Mouse (Mus musculus): ENCODE measurements around the gene Nuak2. TPM values are rescaled to one million over a fixed set of nuclear protein-coding genes. Genes with fewer than 3 reads are reported as not detected.

The Nuak2 gene
- polyA plus RNA-seq, 1 experiment from 2014 or later: 3.6 TPM

DNA sequence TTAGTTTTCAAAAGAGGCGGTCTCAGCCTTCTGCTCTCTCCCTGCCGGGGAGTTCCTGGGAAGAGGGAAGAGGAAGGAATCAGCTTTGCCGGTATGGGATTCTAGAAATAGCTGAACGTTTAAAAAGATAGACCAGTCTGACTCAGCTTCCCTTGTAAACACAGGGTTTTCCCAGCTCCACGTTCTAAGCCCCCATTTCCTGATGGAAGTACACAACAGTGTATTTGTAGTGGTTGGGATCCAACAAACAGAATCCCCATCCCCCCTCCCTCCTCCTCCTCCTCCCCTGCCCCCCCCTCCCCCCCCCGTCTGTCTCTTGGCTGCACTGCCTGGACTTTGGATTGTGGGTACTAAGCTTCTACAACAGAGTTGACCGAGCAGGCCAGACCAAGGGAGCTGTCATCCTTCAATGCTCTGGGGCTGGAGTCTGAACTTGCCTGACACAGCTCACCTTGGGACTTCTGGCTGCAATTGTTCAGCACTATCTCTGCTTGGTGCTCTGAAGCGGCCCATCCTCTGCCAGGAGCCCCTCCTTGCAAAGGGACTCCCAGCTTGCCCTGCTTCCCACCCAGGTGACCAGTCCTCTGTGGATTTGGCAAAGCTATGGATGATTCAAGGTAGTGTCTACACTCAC is 22.2 kb downstream of the Nuak2 start:
- Histone ChIP-seq H3K27me3 (ENCODE audit: control insufficient read depth, insufficient read depth, low read depth, low read length) (no peaks in the 10 kb centered on the region), H3K9ac (ENCODE audit: low read depth, low read length) (no peak overlapping the region), H3K4me3 (ENCODE audit: low read depth, low read length) (no peak overlapping the region), H3K27ac (ENCODE audit: low read length) (no peak overlapping the region), H3K9me3 (replicated peaks; ENCODE audit: control insufficient read depth, low read length) (no peaks in the 10 kb centered on the region), H3K36me3 (ENCODE audit: control insufficient read depth, insufficient read depth) (no peaks in the 10 kb centered on the region), H3K4me2 (ENCODE audit: low read depth, low read length) (no peak overlapping the region), H3K4me1 (ENCODE audit: control insufficient read depth, low read depth, low read length) (peaks cover 34% of the 10 kb centered on the region)
- 35% methylated on average over 8 of the region's 8 CpGs for WGBS (ENCODE audit: insufficient replicate concordance)
- no peak for ATAC-seq (ENCODE audit: low read depth)

GRCm38 (mm10) chr1:132341731-132342501 is 26.0 kb downstream of the Nuak2 start:
- H3K4me1 ChIP-seq (ENCODE audit: control insufficient read depth, low read depth, low read length): peaks cover 12% of the 10 kb centered on the region
- H3K9me3 ChIP-seq (replicated peaks; ENCODE audit: control insufficient read depth, low read length): no peaks in the 10 kb centered on the region
- H3K9ac ChIP-seq (ENCODE audit: low read depth, low read length): no peak overlapping the region
- no peak overlapping the region for H3K4me2 ChIP-seq (ENCODE audit: low read depth, low read length)
- H3K4me3 ChIP-seq (ENCODE audit: low read depth, low read length): no peak overlapping the region
- peak; percentile 49 for ATAC-seq (ENCODE audit: low read depth)
- H3K27me3 ChIP-seq (ENCODE audit: control insufficient read depth, insufficient read depth, low read depth, low read length): no peaks in the 10 kb centered on the region
- 16% methylated on average over 5 of the region's 5 CpGs for WGBS (ENCODE audit: insufficient replicate concordance)
- H3K36me3 ChIP-seq (ENCODE audit: control insufficient read depth, insufficient read depth): no peaks in the 10 kb centered on the region
- H3K27ac ChIP-seq (ENCODE audit: low read length): peak overlapping the region; percentile 32; the same call in 1 of the 2 replicates

DNA sequence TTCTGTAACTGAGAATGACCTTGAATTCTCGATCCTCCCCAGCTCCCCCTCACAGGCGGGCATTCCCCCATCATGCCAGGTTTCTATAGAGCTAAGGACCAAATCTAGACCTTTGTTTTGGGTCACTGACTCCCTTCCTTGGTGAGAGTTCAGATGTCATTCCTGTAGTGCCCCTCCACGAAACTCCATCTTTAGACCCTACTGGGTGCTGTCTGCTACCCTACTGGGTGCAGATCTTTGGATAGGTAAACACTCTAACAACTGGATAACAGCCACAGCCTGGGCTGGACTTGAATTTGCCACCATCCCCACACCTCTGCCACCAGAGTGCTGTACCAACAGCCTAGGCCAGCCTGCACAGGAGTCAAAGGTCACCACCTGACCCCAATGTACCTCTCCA is 26.6 kb downstream of the Nuak2 start:
- no peaks in the 10 kb centered on the region for H3K9me3 ChIP-seq (replicated peaks; ENCODE audit: control insufficient read depth, low read length)
- H3K4me1 ChIP-seq (ENCODE audit: control insufficient read depth, low read depth, low read length): peaks cover 12% of the 10 kb centered on the region
- H3K27me3 ChIP-seq (ENCODE audit: control insufficient read depth, insufficient read depth, low read depth, low read length): no peaks in the 10 kb centered on the region
- no peak overlapping the region for H3K4me3 ChIP-seq (ENCODE audit: low read depth, low read length)
- 42% methylated on average over 3 of the region's 3 CpGs for WGBS (ENCODE audit: insufficient replicate concordance)
- no peak overlapping the region for H3K9ac ChIP-seq (ENCODE audit: low read depth, low read length)
- 0 out of 2 replicates have a peak, but pooled peaks have one; percentile 20 for ATAC-seq (ENCODE audit: low read depth)
- no peak overlapping the region for H3K4me2 ChIP-seq (ENCODE audit: low read depth, low read length)
- no peak overlapping the region for H3K27ac ChIP-seq (ENCODE audit: low read length)
- no peaks in the 10 kb centered on the region for H3K36me3 ChIP-seq (ENCODE audit: control insufficient read depth, insufficient read depth)

- 52% methylated on average over 2 of the region's 2 CpGs for WGBS (ENCODE audit: insufficient replicate concordance)
- Histone ChIP-seq H3K36me3 (ENCODE audit: control insufficient read depth, insufficient read depth) (no peaks in the 10 kb centered on the region), H3K4me2 (ENCODE audit: low read depth, low read length) (no peak overlapping the region), H3K27me3 (ENCODE audit: control insufficient read depth, insufficient read depth, low read depth, low read length) (no peaks in the 10 kb centered on the region), H3K27ac (ENCODE audit: low read length) (no peak overlapping the region), H3K4me3 (ENCODE audit: low read depth, low read length) (no peak overlapping the region), H3K4me1 (ENCODE audit: control insufficient read depth, low read depth, low read length) (peaks cover 12% of the 10 kb centered on the region), H3K9me3 (replicated peaks; ENCODE audit: control insufficient read depth, low read length) (no peaks in the 10 kb centered on the region), H3K9ac (ENCODE audit: low read depth, low read length) (no peak overlapping the region)
- ATAC-seq (ENCODE audit: low read depth): no peak
Observed at GRCm38 (mm10) chr1:132343191-132343590, 27.3 kb downstream of the Nuak2 start.

DNA sequence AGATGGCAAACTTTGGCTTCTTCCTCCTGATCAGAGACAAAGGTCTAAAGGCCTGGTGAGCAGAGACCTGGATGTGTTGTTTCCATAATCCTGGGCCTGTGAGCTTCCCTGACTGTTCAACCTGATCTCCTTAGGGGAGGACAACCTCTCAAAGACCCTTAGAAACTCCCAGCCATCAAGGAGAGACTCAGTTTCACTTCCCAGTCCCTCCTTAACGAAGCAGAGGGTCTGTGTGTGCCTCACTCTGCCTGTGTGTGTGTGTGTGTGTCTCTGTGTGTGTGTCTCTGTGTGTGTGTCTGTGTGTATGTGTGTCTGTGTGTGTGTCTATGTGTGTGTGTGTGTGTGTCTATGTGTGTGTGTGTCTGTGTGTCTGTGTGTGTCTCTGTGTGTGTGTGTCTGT is 27.7 kb downstream of the Nuak2 start:
- no peaks in the 10 kb centered on the region for H3K36me3 ChIP-seq (ENCODE audit: control insufficient read depth, insufficient read depth)
- 81% methylated on average over 1 of the region's 1 CpGs for WGBS (ENCODE audit: insufficient replicate concordance)
- H3K9me3 ChIP-seq (replicated peaks; ENCODE audit: control insufficient read depth, low read length): no peaks in the 10 kb centered on the region
- no peak overlapping the region for H3K4me3 ChIP-seq (ENCODE audit: low read depth, low read length)
- ATAC-seq (ENCODE audit: low read depth): no peak
- no peak overlapping the region for H3K9ac ChIP-seq (ENCODE audit: low read depth, low read length)
- H3K4me1 ChIP-seq (ENCODE audit: control insufficient read depth, low read depth, low read length): peaks cover 10% of the 10 kb centered on the region
- no peaks in the 10 kb centered on the region for H3K27me3 ChIP-seq (ENCODE audit: control insufficient read depth, insufficient read depth, low read depth, low read length)
- H3K27ac ChIP-seq (ENCODE audit: low read length): no peak overlapping the region
- H3K4me2 ChIP-seq (ENCODE audit: low read depth, low read length): no peak overlapping the region

- Histone ChIP-seq H3K27ac (ENCODE audit: low read length) (no peak overlapping the region), H3K4me2 (ENCODE audit: low read depth, low read length) (no peak overlapping the region), H3K4me1 (ENCODE audit: control insufficient read depth, low read depth, low read length) (peaks cover 10% of the 10 kb centered on the region), H3K4me3 (ENCODE audit: low read depth, low read length) (no peak overlapping the region), H3K27me3 (ENCODE audit: control insufficient read depth, insufficient read depth, low read depth, low read length) (no peaks in the 10 kb centered on the region), H3K36me3 (ENCODE audit: control insufficient read depth, insufficient read depth) (no peaks in the 10 kb centered on the region), H3K9ac (ENCODE audit: low read depth, low read length) (no peak overlapping the region), H3K9me3 (replicated peaks; ENCODE audit: control insufficient read depth, low read length) (no peaks in the 10 kb centered on the region; the same call in 1 of the 2 replicates)
- WGBS (ENCODE audit: insufficient replicate concordance): 59% methylated on average over 4 of the region's 4 CpGs
- ATAC-seq (ENCODE audit: low read depth): no peak
Observed at GRCm38 (mm10) chr1:132345514-132345913, 29.6 kb downstream of the Nuak2 start.

GRCm38 (mm10) chr1:132346134-132346851 is 30.4 kb downstream of the Nuak2 start:
- H3K4me1 ChIP-seq (ENCODE audit: control insufficient read depth, low read depth, low read length): peaks cover 10% of the 10 kb centered on the region
- no peak overlapping the region for H3K4me2 ChIP-seq (ENCODE audit: low read depth, low read length)
- H3K4me3 ChIP-seq (ENCODE audit: low read depth, low read length): no peak overlapping the region
- ATAC-seq (ENCODE audit: low read depth): peak; percentile 53
- H3K36me3 ChIP-seq (ENCODE audit: control insufficient read depth, insufficient read depth): no peaks in the 10 kb centered on the region
- no peak overlapping the region for H3K9ac ChIP-seq (ENCODE audit: low read depth, low read length)
- no peak overlapping the region for H3K27ac ChIP-seq (ENCODE audit: low read length)
- WGBS (ENCODE audit: insufficient replicate concordance): 65% methylated on average over 12 of the region's 12 CpGs
- peaks cover 5% of the 10 kb centered on the region for H3K9me3 ChIP-seq (replicated peaks; ENCODE audit: control insufficient read depth, low read length)
- no peaks in the 10 kb centered on the region for H3K27me3 ChIP-seq (ENCODE audit: control insufficient read depth, insufficient read depth, low read depth, low read length)

DNA sequence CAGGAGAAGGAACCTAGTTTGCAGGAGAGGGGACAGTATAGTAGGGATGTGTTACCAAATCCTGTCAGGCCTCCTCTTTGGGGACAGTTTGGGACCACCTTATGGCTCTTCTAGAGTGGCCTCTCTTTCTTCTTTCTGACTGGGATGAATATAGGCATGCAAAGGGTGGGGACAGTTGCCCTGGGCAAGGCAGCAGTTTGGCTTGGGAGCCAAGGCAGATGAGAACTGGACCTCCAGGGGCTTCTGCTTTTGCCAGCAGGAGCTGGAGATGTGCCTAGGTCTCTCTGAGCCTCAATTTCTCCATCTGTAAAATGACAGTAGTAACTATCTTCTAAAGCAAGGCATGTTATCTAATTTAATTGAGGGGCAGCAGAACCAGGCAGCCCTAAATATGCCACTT is 31.0 kb downstream of the Nuak2 start:
- Histone ChIP-seq H3K9ac (ENCODE audit: low read depth, low read length) (no peak overlapping the region), H3K36me3 (ENCODE audit: control insufficient read depth, insufficient read depth) (no peaks in the 10 kb centered on the region), H3K4me3 (ENCODE audit: low read depth, low read length) (no peak overlapping the region), H3K9me3 (replicated peaks; ENCODE audit: control insufficient read depth, low read length) (peaks cover 5% of the 10 kb centered on the region), H3K27ac (ENCODE audit: low read length) (no peak overlapping the region), H3K4me2 (ENCODE audit: low read depth, low read length) (no peak overlapping the region), H3K27me3 (ENCODE audit: control insufficient read depth, insufficient read depth, low read depth, low read length) (no peaks in the 10 kb centered on the region), H3K4me1 (ENCODE audit: control insufficient read depth, low read depth, low read length) (peaks cover 8% of the 10 kb centered on the region)
- ATAC-seq (ENCODE audit: low read depth): no peak

DNA sequence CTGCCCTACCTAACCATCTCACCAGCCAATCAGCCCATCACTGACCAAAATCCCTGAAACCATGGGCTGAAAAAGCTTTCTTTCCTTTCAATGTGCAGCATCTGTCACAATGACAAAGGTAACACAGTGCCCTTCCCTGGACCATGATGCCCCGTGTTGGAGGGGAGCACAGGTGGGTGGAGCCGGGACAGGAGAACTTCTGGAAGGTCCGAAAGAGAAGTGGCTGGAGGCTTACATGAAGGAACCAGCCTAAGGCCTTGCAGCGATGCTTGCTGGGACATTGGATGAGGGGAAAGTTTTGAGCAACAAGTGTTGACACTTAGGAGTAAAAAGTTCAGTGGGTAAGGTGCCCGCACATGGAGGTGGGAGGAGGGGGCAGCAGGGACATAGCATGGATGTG is 32.5 kb downstream of the Nuak2 start:
- no peak overlapping the region for H3K4me3 ChIP-seq (ENCODE audit: low read depth, low read length)
- H3K9ac ChIP-seq (ENCODE audit: low read depth, low read length): no peak overlapping the region
- H3K4me1 ChIP-seq (ENCODE audit: control insufficient read depth, low read depth, low read length): no peaks in the 10 kb centered on the region; the same call in 1 of the 2 replicates
- peaks cover 5% of the 10 kb centered on the region for H3K9me3 ChIP-seq (replicated peaks; ENCODE audit: control insufficient read depth, low read length)
- no peaks in the 10 kb centered on the region for H3K36me3 ChIP-seq (ENCODE audit: control insufficient read depth, insufficient read depth)
- no peak overlapping the region for H3K27ac ChIP-seq (ENCODE audit: low read length)
- no peak overlapping the region for H3K4me2 ChIP-seq (ENCODE audit: low read depth, low read length)
- no peak for ATAC-seq (ENCODE audit: low read depth)
- H3K27me3 ChIP-seq (ENCODE audit: control insufficient read depth, insufficient read depth, low read depth, low read length): no peaks in the 10 kb centered on the region
- 63% methylated on average over 5 of the region's 5 CpGs for WGBS (ENCODE audit: insufficient replicate concordance)
